Mouse (Mus musculus) liver, embryonic 14.5 days (tissue): ENCODE results near the gene Prcp.

ENCODE experiments used
- CTCF ChIP-seq: IDR thresholded peaks from 2 replicates; pipeline ENCODE4 v1.5.1; 2016; ENCODE audit warnings: antibody characterized with exemption, low read depth, control low read depth
- EP300 ChIP-seq: IDR thresholded peaks from 2 replicates; pipeline ENCODE4 v1.6.1; 2016; ENCODE audit warnings: antibody characterized with exemption, low read depth

DNA sequence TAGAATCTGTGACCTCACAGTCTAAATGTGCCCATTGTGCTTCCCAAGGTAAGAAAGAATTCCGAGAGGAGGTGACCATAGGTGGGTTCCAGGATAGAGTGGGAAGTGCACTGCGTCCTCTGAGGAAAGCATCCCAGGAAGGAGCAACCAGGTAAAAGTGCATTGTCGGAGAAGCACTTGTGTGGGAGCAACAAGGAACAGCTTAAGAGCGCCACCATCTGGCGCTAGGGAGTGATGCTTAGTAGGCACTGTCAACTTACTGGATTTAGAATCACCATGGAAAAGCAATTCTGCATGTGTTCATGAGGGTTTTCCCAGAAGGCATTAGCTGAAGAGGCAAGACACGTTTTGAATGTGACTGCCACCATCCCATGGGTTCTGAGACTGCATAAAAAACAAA lies 63.7 kb downstream of the Prcp start:
- TF ChIP-seq CTCF (peak; percentile 66), EP300 (no peak)
